Mouse (Mus musculus) forebrain, embryonic 10.5 days (tissue): ENCODE data around the gene Ctsc. TPM values are rescaled to one million over a fixed set of nuclear protein-coding genes. Genes with fewer than 3 reads are reported as not detected.
A peak's percentile ranks its signal among the peaks of the same experiment; 100 is the strongest.
"Not testable (repeated sequence)": the region's sequence is repeated elsewhere in the genome, so short reads cannot be mapped to it uniquely, and the experiment has no call there.

ENCODE experiments used
- DNase-seq: peaks from one replicate; pipeline ENCODE4 v3.0.0-alpha.2; 2017; ENCODE audit warnings: low spot score; ENCODE audit errors: extremely low spot score
- H3K27ac ChIP-seq: fragments of 300-500 bp; sonication (generic); 2 replicates; pipeline ENCODE4 v1.5.1; 2016; ENCODE audit warnings: mild to moderate bottlenecking
- H3K27me3 ChIP-seq: fragments of 300-500 bp; sonication (generic); 2 replicates; pipeline ENCODE4 v1.6.1; 2016; ENCODE audit warnings: mild to moderate bottlenecking; ENCODE audit not compliant: poor library complexity, severe bottlenecking
- H3K36me3 ChIP-seq: fragments of 300-500 bp; sonication (generic); replicated peaks from 2 replicates; pipeline ENCODE4 v1.6.1; 2016; ENCODE audit warnings: mild to moderate bottlenecking, moderate library complexity
- H3K4me1 ChIP-seq: fragments of 300-500 bp; sonication (generic); 2 replicates; pipeline ENCODE4 v1.6.1; 2016
- H3K4me3 ChIP-seq: fragments of 300-500 bp; sonication (generic); 2 replicates; pipeline ENCODE4 v1.5.1; 2016; ENCODE audit warnings: mild to moderate bottlenecking, moderate library complexity
- H3K9me3 ChIP-seq: fragments of 300-500 bp; sonication (generic); 2 replicates; pipeline ENCODE4 v1.6.1; 2016; ENCODE audit warnings: mild to moderate bottlenecking, moderate library complexity
- WGBS: fragments of 180-500 bp; shearing (Covaris S2); methylation state at CpG from one replicate; pipeline ENCODE4 v1.1.7; 2016; 5-methylcytosine and 5-hydroxymethylcytosine counted together
- polyA plus RNA-seq: library from polyadenylated mRNA; unstranded; fragments of >200 nt; fragmentation: Nextera tagmentation; extraction: Ambion mirVana; gene quantifications from 2 replicates; pipeline ENCODE4 v1.2.1, GENCODE M21; 2016

Ctsc gene
- polyA plus RNA-seq = 23.9 and 24.1 TPM in 2 replicates

GRCm38 (mm10) chr7:88277858-88278627 is at the start of gene Ctsc:
TSS of gene Ctsc (plus strand) at chr7:88278085.
- DNase-seq = peak; percentile 82
- H3K4me1 ChIP-seq = peaks cover 15% of the 10 kb centered on the region
- H3K27me3 ChIP-seq = no peaks in the 10 kb centered on the region
- H3K36me3 ChIP-seq = peaks cover 4% of the 10 kb centered on the region; the same call in 1 of the 2 replicates
- H3K27ac ChIP-seq = peak within 1 kb of the TSS; percentile 84
- WGBS = 3% methylated on average over 34 of the region's 34 CpGs
- no peaks in the 10 kb centered on the region for H3K9me3 ChIP-seq
- H3K4me3 ChIP-seq = peak within 1 kb of the TSS; percentile 63

GRCm38 (mm10) chr7:88229051-88229450 is 48.8 kb upstream of the Ctsc start:
- Histone ChIP-seq H3K27ac (no peak overlapping the region), H3K36me3 (no peaks in the 10 kb centered on the region), H3K9me3 (no peaks in the 10 kb centered on the region), H3K27me3 (no peaks in the 10 kb centered on the region), H3K4me3 (no peak overlapping the region), H3K4me1 (no peaks in the 10 kb centered on the region)
- WGBS = 75% methylated on average over 2 of the region's 2 CpGs
- DNase-seq = no peak

- H3K27ac ChIP-seq = no peak overlapping the region
- no peak overlapping the region for H3K4me3 ChIP-seq
- H3K9me3 ChIP-seq = no peaks in the 10 kb centered on the region
- DNase-seq = no peak
- no peaks in the 10 kb centered on the region for H3K4me1 ChIP-seq
- WGBS = 92% methylated on average over 4 of the region's 4 CpGs
- H3K27me3 ChIP-seq = no peaks in the 10 kb centered on the region
- no peaks in the 10 kb centered on the region for H3K36me3 ChIP-seq
Observed at GRCm38 (mm10) chr7:88230121-88230520, 47.8 kb upstream of the Ctsc start.

GRCm38 (mm10) chr7:88230756-88231522 is 46.9 kb upstream of the Ctsc start:
- 94% methylated on average over 7 of the region's 7 CpGs for WGBS
- no peak overlapping the region for H3K27ac ChIP-seq
- H3K9me3 ChIP-seq = no peaks in the 10 kb centered on the region
- H3K4me1 ChIP-seq = no peaks in the 10 kb centered on the region
- H3K4me3 ChIP-seq = no peak overlapping the region
- no peak for DNase-seq
- H3K36me3 ChIP-seq = no peaks in the 10 kb centered on the region
- H3K27me3 ChIP-seq = no peaks in the 10 kb centered on the region

GRCm38 (mm10) chr7:88243059-88243458 is 34.8 kb upstream of the Ctsc start:
- Histone ChIP-seq H3K4me3 (no peak overlapping the region), H3K4me1 (no peaks in the 10 kb centered on the region), H3K27ac (no peak overlapping the region), H3K27me3 (no peaks in the 10 kb centered on the region), H3K9me3 (no peaks in the 10 kb centered on the region), H3K36me3 (no peaks in the 10 kb centered on the region)
- DNase-seq = no peak
- 91% methylated on average over 3 of the region's 3 CpGs for WGBS

GRCm38 (mm10) chr7:88244462-88244861 is 33.4 kb upstream of the Ctsc start:
- Histone ChIP-seq H3K9me3 (no peaks in the 10 kb centered on the region), H3K27me3 (no peaks in the 10 kb centered on the region), H3K4me3 (no peak overlapping the region), H3K4me1 (no peaks in the 10 kb centered on the region), H3K27ac (no peak overlapping the region), H3K36me3 (no peaks in the 10 kb centered on the region)
- no peak for DNase-seq

GRCm38 (mm10) chr7:88250380-88250779 is 27.5 kb upstream of the Ctsc start:
- not testable (repeated sequence) for H3K36me3 ChIP-seq, DNase-seq, H3K9me3 ChIP-seq, H3K4me3 ChIP-seq, H3K4me1 ChIP-seq, H3K27me3 ChIP-seq, H3K27ac ChIP-seq
- 93% methylated on average over 2 of the region's 2 CpGs for WGBS

- Histone ChIP-seq H3K9me3 (no peaks in the 10 kb centered on the region; the same call in 1 of the 2 replicates), H3K4me3 (no peak overlapping the region), H3K27me3 (no peaks in the 10 kb centered on the region), H3K36me3 (no peaks in the 10 kb centered on the region), H3K27ac (no peak overlapping the region), H3K4me1 (no peaks in the 10 kb centered on the region)
- DNase-seq = no peak
- 74% methylated on average over 1 of the region's 1 CpGs for WGBS
Observed at GRCm38 (mm10) chr7:88251535-88251934, 26.4 kb upstream of the Ctsc start.

- Histone ChIP-seq H3K36me3 (no peaks in the 10 kb centered on the region), H3K27ac (no peak overlapping the region), H3K9me3 (no peaks in the 10 kb centered on the region; the same call in 1 of the 2 replicates), H3K27me3 (no peaks in the 10 kb centered on the region), H3K4me3 (no peak overlapping the region), H3K4me1 (no peaks in the 10 kb centered on the region)
- DNase-seq = no peak
Observed at GRCm38 (mm10) chr7:88252129-88252528, 25.8 kb upstream of the Ctsc start.

- Histone ChIP-seq H3K9me3 (no peaks in the 10 kb centered on the region; the same call in 1 of the 2 replicates), H3K4me1 (no peaks in the 10 kb centered on the region), H3K36me3 (no peaks in the 10 kb centered on the region), H3K27me3 (no peaks in the 10 kb centered on the region), H3K27ac (no peak overlapping the region), H3K4me3 (no peak overlapping the region)
- no peak for DNase-seq
Observed at GRCm38 (mm10) chr7:88254884-88255283, 23.0 kb upstream of the Ctsc start.

- no peak overlapping the region for H3K27ac ChIP-seq
- 81% methylated on average over 7 of the region's 7 CpGs for WGBS
Observed at GRCm38 (mm10) chr7:88259155-88259925, 18.5 kb upstream of the Ctsc start.

GRCm38 (mm10) chr7:88261799-88262198 is 16.1 kb upstream of the Ctsc start:
- Histone ChIP-seq H3K27me3 (no peaks in the 10 kb centered on the region), H3K9me3 (no peaks in the 10 kb centered on the region), H3K27ac (no peak overlapping the region), H3K36me3 (no peaks in the 10 kb centered on the region), H3K4me1 (no peaks in the 10 kb centered on the region), H3K4me3 (no peak overlapping the region)
- 89% methylated on average over 4 of the region's 4 CpGs for WGBS
- DNase-seq = no peak

More at GRCm38 (mm10) chr7:88259155-88259925, 18.5 kb upstream of the Ctsc start:
- Histone ChIP-seq H3K4me3 (no peak overlapping the region), H3K27me3 (no peaks in the 10 kb centered on the region), H3K4me1 (no peaks in the 10 kb centered on the region), H3K36me3 (no peaks in the 10 kb centered on the region), H3K9me3 (no peaks in the 10 kb centered on the region)
- no peak for DNase-seq
